Comparison of ENCODE assay signal across 13 mouse cellular contexts in the genomic region with DNA sequence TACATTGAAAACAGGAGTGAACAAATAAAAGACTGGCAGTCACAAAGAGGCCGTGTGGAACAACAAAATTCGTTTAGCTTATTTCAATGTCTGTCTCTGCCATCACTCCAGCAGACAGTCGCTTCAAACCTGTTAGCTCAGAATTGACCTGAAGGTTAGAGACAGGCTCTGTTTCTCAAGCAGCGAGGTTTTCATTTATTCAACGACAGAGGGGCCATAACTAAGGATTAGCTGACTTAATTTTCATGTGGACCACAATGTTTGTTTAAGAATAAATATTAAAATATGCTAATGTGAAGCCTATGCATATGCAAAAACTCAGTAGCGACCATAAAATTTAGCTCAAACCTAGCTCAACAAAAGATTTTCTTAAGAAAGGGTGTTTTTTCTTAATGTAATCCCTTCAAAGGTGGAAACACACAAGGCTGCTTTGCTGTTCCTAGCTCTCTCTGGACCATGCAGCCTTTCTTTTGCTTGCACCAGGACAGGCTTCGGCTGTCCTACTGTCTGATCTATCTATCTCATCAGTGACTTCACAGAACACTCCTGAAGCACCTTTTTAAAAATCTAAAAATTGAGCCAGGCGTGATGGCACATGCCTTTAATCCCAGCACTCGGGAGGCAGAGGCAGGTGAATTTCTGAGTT.
"Had no signal": no experiment of that assay in that cellular context is flagged by ENCODE, and none has a peak within 500 bp of the region (broad histone marks: within the 10 kb centered on the region; RNA-seq: fewer than 3 reads in every experiment).

No protein-coding gene starts in this region.

- H3K9me3 ChIP-seq: limb, embryonic 13.5 days; neural tube, embryonic 13.5 days; stomach, embryonic 15.5 days had no signal

- H3K36me3 ChIP-seq: limb, embryonic 13.5 days; neural tube, embryonic 13.5 days; stomach, embryonic 15.5 days had no signal

- H3K27me3 ChIP-seq: limb, embryonic 13.5 days; neural tube, embryonic 13.5 days; stomach, embryonic 15.5 days had no signal

- H3K9ac ChIP-seq: limb, embryonic 13.5 days; liver, embryonic 14.5 days; neural tube, embryonic 13.5 days; stomach, embryonic 15.5 days had no signal

- H3K27ac ChIP-seq: layer of hippocampus, adult 2 months; limb, embryonic 13.5 days; liver, embryonic 14.5 days; neural tube, embryonic 13.5 days; stomach, embryonic 15.5 days had no signal

- H3K4me3 ChIP-seq: layer of hippocampus, adult 2 months; limb, embryonic 13.5 days; neural tube, embryonic 13.5 days; stomach, embryonic 15.5 days had no signal

- DNase-seq: kidney, postnatal 10 days; kidney, postnatal 4 days; left cerebral cortex, postnatal 4 days; lung, adult 18-20 months; retina, postnatal 1 day; right cerebral cortex, postnatal 4 days; thymus, adult 2 months; thymus, postnatal 25 days had no signal

- H3K4me2 ChIP-seq: limb, embryonic 13.5 days; neural tube, embryonic 13.5 days; stomach, embryonic 15.5 days had no signal

- H3K4me1 ChIP-seq: limb, embryonic 13.5 days; neural tube, embryonic 13.5 days; stomach, embryonic 15.5 days had no signal
